Mouse (Mus musculus): Measurements from ENCODE around the gene Caskin1. TPM values are rescaled to one million over a fixed set of nuclear protein-coding genes. Genes with fewer than 3 reads are reported as not detected.

Caskin1 gene
- total and polyA plus RNA-seq, 2 experiments from 2014 or later = 0.11 to 0.14 TPM

DNA sequence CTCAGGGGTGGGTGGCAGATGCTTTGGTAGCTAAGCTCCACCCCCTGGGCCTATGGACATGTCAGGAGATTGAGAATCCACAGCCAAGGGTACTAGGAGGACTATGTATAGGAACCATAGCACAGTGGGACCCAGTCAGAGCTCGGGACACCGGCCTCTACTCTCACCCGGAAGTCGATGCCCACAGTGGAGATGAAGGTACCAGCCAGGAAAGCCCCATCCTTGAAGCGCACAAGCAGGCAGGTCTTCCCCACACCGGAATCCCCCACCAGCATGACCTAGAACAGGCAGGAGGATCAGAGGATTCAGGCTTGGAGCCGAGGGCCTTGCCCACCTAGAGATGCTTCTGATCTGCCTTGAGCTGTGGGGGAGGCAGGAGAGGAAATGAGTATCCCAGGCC lies 43.6 kb downstream of the Caskin1 start:
- Histone ChIP-seq H3K27ac (ENCODE audit: low read depth) (no peak overlapping the region), H3K27me3 (ENCODE audit: control insufficient read depth, insufficient read depth, low read length) (no peaks in the 10 kb centered on the region), H3K9ac (replicated peaks; ENCODE audit: low read depth, low read length) (no peak overlapping the region), H3K9me3 (replicated peaks; ENCODE audit: control insufficient read depth, low read length) (no peaks in the 10 kb centered on the region), H3K36me3 (replicated peaks; ENCODE audit: control insufficient read depth, insufficient read depth, low read length) (0 out of 2 replicates have a peak, but pooled peaks cover 7% of the 10 kb centered on the region), H3K4me2 (ENCODE audit: low read depth, low read length) (no peak overlapping the region), H3K4me3 (ENCODE audit: low read depth, low read length) (no peak overlapping the region), H3K4me1 (ENCODE audit: control insufficient read depth, insufficient read depth) (peaks cover 19% of the 10 kb centered on the region)
- 78% methylated on average over 7 of the region's 7 CpGs for WGBS
- no peak for TF ChIP-seq CTCF (IDR thresholded peaks at IDR 0.05; ENCODE audit: low read depth)
- no peak for TF ChIP-seq EP300 (IDR thresholded peaks at IDR 0.05; ENCODE audit: low read depth)
- DNase-seq (ENCODE audit: low spot score) = no peak
- no peak for ATAC-seq (ENCODE audit: insufficient read depth, low read depth)

DNA sequence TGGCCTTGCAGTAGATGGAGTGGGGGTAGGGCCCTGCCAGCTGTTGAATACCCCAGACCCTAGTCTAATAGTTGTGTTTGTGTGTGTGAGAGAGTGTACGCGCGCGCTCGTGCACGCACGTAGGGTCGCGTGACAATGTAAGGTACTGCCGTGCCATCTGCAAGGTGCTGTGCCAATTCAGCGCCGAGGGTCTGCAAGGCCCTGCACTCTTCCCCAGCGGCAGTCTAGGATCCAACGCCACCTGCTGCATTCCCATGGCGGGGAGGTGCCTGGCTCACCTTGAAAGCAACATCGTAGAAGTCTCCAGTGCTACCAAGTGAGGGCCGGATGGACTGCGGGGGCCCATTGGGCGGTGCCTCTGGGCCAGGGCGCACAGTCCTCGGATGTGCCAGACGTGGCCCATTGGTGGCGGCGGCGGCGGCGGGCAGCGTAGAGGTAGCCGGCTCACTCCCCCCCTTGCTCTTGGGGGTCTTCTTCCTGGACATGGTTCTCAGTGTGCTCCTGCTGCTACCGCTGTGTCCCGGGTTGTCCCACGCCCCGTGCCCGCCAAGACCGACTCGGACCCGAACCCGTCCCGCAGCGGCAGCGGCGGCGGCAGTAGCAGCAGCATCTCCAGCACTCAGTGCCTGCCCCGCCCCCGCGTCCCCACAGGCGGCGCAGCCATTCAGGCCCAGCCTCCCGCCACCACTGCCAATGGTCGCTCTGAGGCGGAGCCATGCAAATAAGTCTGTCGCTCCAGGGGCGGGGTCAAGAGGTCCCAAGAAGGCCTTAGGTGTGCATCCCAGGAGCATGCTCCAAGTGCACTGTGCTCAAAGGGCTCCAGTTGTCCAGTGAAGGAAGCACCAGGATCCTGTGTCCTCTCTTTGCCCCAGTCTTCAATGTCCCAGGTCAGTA lies 44.9 kb downstream of the Caskin1 start:
- DNase-seq (ENCODE audit: low spot score) = peak; percentile 81
- WGBS = 10% methylated on average over 53 of the region's 53 CpGs

DNA sequence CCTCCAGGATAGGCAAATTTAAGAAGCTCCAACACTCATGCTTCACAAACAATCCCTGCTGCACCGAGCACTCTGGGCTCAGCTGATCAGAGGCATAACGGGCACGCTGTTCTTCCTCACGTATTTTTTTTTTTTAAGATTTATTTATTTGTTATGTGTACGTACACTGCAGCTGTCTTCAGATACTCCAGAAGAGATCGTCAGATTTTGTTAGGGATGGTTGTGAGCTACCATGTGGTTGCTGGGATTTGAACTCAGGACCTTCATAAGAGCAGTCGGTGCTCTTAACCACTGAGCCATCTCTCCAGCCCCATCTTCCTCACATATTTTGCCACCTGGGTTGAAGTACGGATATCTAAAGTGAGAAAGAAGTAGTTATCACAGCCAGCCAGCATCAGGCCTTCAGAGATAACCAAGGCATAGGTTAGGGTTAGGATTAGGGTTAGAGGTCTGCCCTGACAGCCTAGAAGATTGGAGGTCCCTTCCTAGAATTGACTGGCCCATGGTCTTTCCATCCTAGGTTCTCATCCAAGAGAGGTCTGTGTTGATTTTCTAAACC lies 45.8 kb downstream of the Caskin1 start, which contains the start of gene Rab26:
Rab26 (minus strand) TSS at position 51 of the 559 bp plus-strand sequence.
- H3K27me3 ChIP-seq (ENCODE audit: control insufficient read depth, insufficient read depth, low read length) = no peaks in the 10 kb centered on the region
- H3K9ac ChIP-seq (replicated peaks; ENCODE audit: low read depth, low read length) = peak within 1 kb of the TSS; percentile 9; the same call in 1 of the 2 replicates
- WGBS = 91% methylated on average over 8 of the region's 8 CpGs
- peak within 1 kb of the TSS; percentile 63 for H3K4me2 ChIP-seq (ENCODE audit: low read depth, low read length)
- H3K9me3 ChIP-seq (replicated peaks; ENCODE audit: control insufficient read depth, low read length) = no peaks in the 10 kb centered on the region
- DNase-seq (ENCODE audit: low spot score) (no peak), ATAC-seq (ENCODE audit: insufficient read depth, low read depth) (no peak)
- H3K4me1 ChIP-seq (ENCODE audit: control insufficient read depth, insufficient read depth) = peaks cover 13% of the 10 kb centered on the region
- peak within 1 kb of the TSS; percentile 32 for H3K4me3 ChIP-seq (ENCODE audit: low read depth, low read length)
- H3K27ac ChIP-seq (ENCODE audit: low read depth) = no peak within 1 kb of the TSS
- 0 out of 2 replicates have a peak, but pooled peaks cover 7% of the 10 kb centered on the region for H3K36me3 ChIP-seq (replicated peaks; ENCODE audit: control insufficient read depth, insufficient read depth, low read length)
- no peak for TF ChIP-seq EP300 (IDR thresholded peaks at IDR 0.05; ENCODE audit: low read depth)
- TF ChIP-seq CTCF (IDR thresholded peaks at IDR 0.05; ENCODE audit: low read depth) = no peak

More for the DNA sequence above, 44.9 kb downstream of the Caskin1 start:
- Histone ChIP-seq H3K36me3 (replicated peaks; ENCODE audit: control insufficient read depth, insufficient read depth, low read length) (0 out of 2 replicates have a peak, but pooled peaks cover 7% of the 10 kb centered on the region), H3K27me3 (ENCODE audit: control insufficient read depth, insufficient read depth, low read length) (no peaks in the 10 kb centered on the region), H3K27ac (ENCODE audit: low read depth) (no peak overlapping the region), H3K9ac (replicated peaks; ENCODE audit: low read depth, low read length) (peak overlapping the region; percentile 9; the same call in 1 of the 2 replicates), H3K4me2 (ENCODE audit: low read depth, low read length) (peak overlapping the region; percentile 63), H3K9me3 (replicated peaks; ENCODE audit: control insufficient read depth, low read length) (no peaks in the 10 kb centered on the region), H3K4me3 (ENCODE audit: low read depth, low read length) (peak overlapping the region; percentile 32), H3K4me1 (ENCODE audit: control insufficient read depth, insufficient read depth) (peaks cover 19% of the 10 kb centered on the region)
- TF ChIP-seq CTCF (IDR thresholded peaks at IDR 0.05; ENCODE audit: low read depth) = 0 out of 2 replicates have a peak, but pooled peaks have one; percentile 10
- TF ChIP-seq EP300 (IDR thresholded peaks at IDR 0.05; ENCODE audit: low read depth) = no peak
- ATAC-seq (ENCODE audit: insufficient read depth, low read depth) = peak; percentile 76

DNA sequence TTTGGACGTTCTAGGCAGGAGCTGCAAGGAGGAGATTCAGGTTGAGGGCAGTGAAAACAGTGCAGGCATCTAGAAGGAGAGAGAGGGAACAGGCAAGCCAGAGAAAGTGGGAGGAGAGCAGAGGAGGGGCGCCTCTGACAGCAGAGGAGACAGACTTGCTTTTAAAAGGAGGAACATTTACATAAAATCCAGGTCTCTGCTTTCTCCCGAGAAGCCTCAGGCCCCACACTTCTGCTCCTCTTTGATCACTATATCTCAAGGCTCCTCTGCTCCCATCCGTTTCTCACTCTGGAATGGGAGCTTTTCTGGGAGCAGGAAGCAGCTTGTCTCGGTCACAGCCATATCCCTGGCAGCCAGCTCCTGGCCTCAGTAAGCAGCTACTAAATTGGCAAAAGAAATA lies 46.9 kb downstream of the Caskin1 start:
- no peaks in the 10 kb centered on the region for H3K9me3 ChIP-seq (replicated peaks; ENCODE audit: control insufficient read depth, low read length)
- no peak overlapping the region for H3K4me3 ChIP-seq (ENCODE audit: low read depth, low read length)
- H3K4me2 ChIP-seq (ENCODE audit: low read depth, low read length) = no peak overlapping the region
- WGBS = 42% methylated on average over 5 of the region's 5 CpGs
- DNase-seq (ENCODE audit: low spot score) (no peak), ATAC-seq (ENCODE audit: insufficient read depth, low read depth) (no peak)
- no peaks in the 10 kb centered on the region for H3K27me3 ChIP-seq (ENCODE audit: control insufficient read depth, insufficient read depth, low read length)
- peaks cover 6% of the 10 kb centered on the region; the same call in 1 of the 2 replicates for H3K4me1 ChIP-seq (ENCODE audit: control insufficient read depth, insufficient read depth)
- no peak overlapping the region for H3K9ac ChIP-seq (replicated peaks; ENCODE audit: low read depth, low read length)
- H3K27ac ChIP-seq (ENCODE audit: low read depth) = no peak overlapping the region
- H3K36me3 ChIP-seq (replicated peaks; ENCODE audit: control insufficient read depth, insufficient read depth, low read length) = 0 out of 2 replicates have a peak, but pooled peaks cover 5% of the 10 kb centered on the region
- TF ChIP-seq CTCF (IDR thresholded peaks at IDR 0.05; ENCODE audit: low read depth) = no peak
- no peak for TF ChIP-seq EP300 (IDR thresholded peaks at IDR 0.05; ENCODE audit: low read depth)

DNA sequence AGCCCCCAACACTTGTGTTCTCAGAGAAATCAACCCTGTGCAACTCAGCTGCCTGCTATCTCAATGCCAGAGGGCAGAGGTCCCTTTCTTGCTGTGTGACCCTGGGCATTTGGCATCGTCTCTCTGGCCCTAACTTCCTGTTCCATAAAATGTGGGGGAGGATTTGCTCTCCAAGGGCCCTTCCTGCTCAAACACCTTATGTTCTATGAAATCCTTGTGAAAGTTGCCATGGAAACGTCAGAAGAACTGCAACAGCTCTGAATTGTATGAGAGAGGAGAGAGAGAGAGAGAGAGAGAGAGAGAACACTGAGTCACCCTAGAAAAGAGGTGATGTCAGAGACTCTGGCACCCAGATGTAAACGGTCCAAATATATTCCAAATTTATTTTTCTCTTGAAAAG lies 49.1 kb downstream of the Caskin1 start:
- WGBS = 34% methylated on average over 3 of the region's 3 CpGs
- H3K36me3 ChIP-seq (replicated peaks; ENCODE audit: control insufficient read depth, insufficient read depth, low read length) = no peaks in the 10 kb centered on the region
- ATAC-seq (ENCODE audit: insufficient read depth, low read depth) (no peak), DNase-seq (ENCODE audit: low spot score) (no peak)
- H3K4me2 ChIP-seq (ENCODE audit: low read depth, low read length) = no peak overlapping the region
- H3K27ac ChIP-seq (ENCODE audit: low read depth) = no peak overlapping the region
- no peak for TF ChIP-seq EP300 (IDR thresholded peaks at IDR 0.05; ENCODE audit: low read depth)
- TF ChIP-seq CTCF (IDR thresholded peaks at IDR 0.05; ENCODE audit: low read depth) = no peak
- no peak overlapping the region for H3K4me3 ChIP-seq (ENCODE audit: low read depth, low read length)
- H3K4me1 ChIP-seq (ENCODE audit: control insufficient read depth, insufficient read depth) = peaks cover 6% of the 10 kb centered on the region; the same call in 1 of the 2 replicates
- no peaks in the 10 kb centered on the region for H3K9me3 ChIP-seq (replicated peaks; ENCODE audit: control insufficient read depth, low read length)
- H3K27me3 ChIP-seq (ENCODE audit: control insufficient read depth, insufficient read depth, low read length) = no peaks in the 10 kb centered on the region
- no peak overlapping the region for H3K9ac ChIP-seq (replicated peaks; ENCODE audit: low read depth, low read length)

All from heart, postnatal 0 days (tissue).